Mouse (Mus musculus) heart, postnatal 0 days (tissue): ENCODE results near the gene Scgb1b27. TPM values are rescaled to one million over a fixed set of nuclear protein-coding genes. Genes with fewer than 3 reads are reported as not detected.
"Not testable (repeated sequence)": the region's sequence is repeated elsewhere in the genome, so short reads cannot be mapped to it uniquely, and the experiment has no call there.

Source experiments
- ATAC-seq: fragments of 200-750 bp; cut with Nextera tagmentation; 2 replicates; pipeline ENCODE4 v1.8.0; 2017; ENCODE audit warnings: low read depth, moderate number of reproducible peaks, moderate library complexity; ENCODE audit not compliant: insufficient read depth
- DNase-seq: peaks from one replicate; pipeline ENCODE4 v3.0.0-alpha.2; 2016; ENCODE audit warnings: low spot score
- H3K27ac ChIP-seq: fragments of 300-500 bp; sonication (generic); 2 replicates; pipeline ENCODE4 v1.5.1; 2014; ENCODE audit warnings: low read depth, mild to moderate bottlenecking
- H3K27me3 ChIP-seq: fragments of 300-500 bp; sonication (generic); 2 replicates; pipeline ENCODE4 v1.6.1; 2014; ENCODE audit warnings: low read length, mixed read lengths; ENCODE audit not compliant: control insufficient read depth, insufficient read depth
- H3K36me3 ChIP-seq: fragments of 300-500 bp; sonication (generic); replicated peaks from 2 replicates; pipeline ENCODE4 v1.6.1; 2014; ENCODE audit warnings: low read length, mixed read lengths; ENCODE audit not compliant: control insufficient read depth, insufficient read depth
- H3K4me1 ChIP-seq: fragments of 300-500 bp; sonication (generic); 2 replicates; pipeline ENCODE4 v1.6.1; 2014; ENCODE audit warnings: antibody characterized with exemption; ENCODE audit not compliant: control insufficient read depth, insufficient read depth
- H3K4me2 ChIP-seq: fragments of 300-500 bp; sonication (generic); 2 replicates; pipeline ENCODE4 v1.6.1; 2014; ENCODE audit warnings: low read depth, mild to moderate bottlenecking, low read length, moderate library complexity
- H3K4me3 ChIP-seq: fragments of 300-500 bp; sonication (generic); 2 replicates; pipeline ENCODE4 v1.5.1; 2014; ENCODE audit warnings: low read depth, low read length
- H3K9ac ChIP-seq: fragments of 300-500 bp; sonication (generic); replicated peaks from 2 replicates; pipeline ENCODE4 v1.6.1; 2014; ENCODE audit warnings: low read depth, low read length, mixed read lengths
- H3K9me3 ChIP-seq: fragments of 300-500 bp; sonication (generic); replicated peaks from 2 replicates; pipeline ENCODE4 v1.6.1; 2016; ENCODE audit warnings: low read length; ENCODE audit not compliant: control insufficient read depth
- WGBS: fragments of 180-500 bp; shearing (Covaris S2); extraction: QIAGEN DNeasy Blood & Tissue Kit; methylation state at CpG from one replicate; pipeline ENCODE4 v1.1.7; 2014; 5-methylcytosine and 5-hydroxymethylcytosine counted together
- polyA plus RNA-seq: library from polyadenylated mRNA; unstranded; fragments of >200 nt; fragmentation: Nextera tagmentation; extraction: Ambion mirVana; gene quantifications from 2 replicates; pipeline ENCODE4 v1.2.1, GENCODE M21; 2015
- total RNA-seq: library from RNA; depleted of rRNA; stranded (reverse); fragments of >200 nt; gene quantifications from 2 replicates; pipeline ENCODE4 v1.2.3, GENCODE M21; 2014; ENCODE audit warnings: low replicate concordance; rRNA removed

The Scgb1b27 gene
- total and polyA plus RNA-seq, 2 experiments from 2014 or later, result not detected

- H3K9me3 ChIP-seq, DNase-seq, ATAC-seq, H3K27me3 ChIP-seq, H3K4me1 ChIP-seq, H3K4me2 ChIP-seq, H3K27ac ChIP-seq, H3K4me3 ChIP-seq, H3K36me3 ChIP-seq, H3K9ac ChIP-seq: not testable (repeated sequence)
- WGBS, result 67% methylated on average over 5 of the region's 5 CpGs
Measured at GRCm38 (mm10) chr7:34068132-34068531, 46.8 kb downstream of the Scgb1b27 start.

Other genes starting within 250 kb of the Scgb1b27 start
- not detected in 2 replicates for gene Scgb2b26, start 76.4 kb upstream of the Scgb1b27 start, total RNA-seq
- not detected in 2 replicates for gene Scgb2b26, start 76.4 kb upstream of the Scgb1b27 start, polyA plus RNA-seq
- gene Scgb2b27, start 7.5 kb upstream of the Scgb1b27 start, total RNA-seq, result not detected in 2 replicates
- not detected in 2 replicates for gene Scgb2b27, start 7.5 kb upstream of the Scgb1b27 start, polyA plus RNA-seq
- gene Scgb1b30, start 73.9 kb downstream of the Scgb1b27 start, total RNA-seq, result not detected in 2 replicates
- not detected in 2 replicates for gene Scgb1b30, start 73.9 kb downstream of the Scgb1b27 start, polyA plus RNA-seq
- gene Wtip, start 111.8 kb downstream of the Scgb1b27 start, total RNA-seq, result 39.3 and 55.5 TPM in 2 replicates
- gene Wtip, start 111.8 kb downstream of the Scgb1b27 start, polyA plus RNA-seq, result 1.9 and 2.2 TPM in 2 replicates
- 54.8 and 57.3 TPM in 2 replicates for gene Uba2, start 148.1 kb downstream of the Scgb1b27 start, total RNA-seq
- gene Uba2, start 148.1 kb downstream of the Scgb1b27 start, polyA plus RNA-seq, result 55.7 and 59.3 TPM in 2 replicates
- gene Pdcd2l, start 175.2 kb downstream of the Scgb1b27 start, total RNA-seq, result 32.5 and 41.9 TPM in 2 replicates
- gene Pdcd2l, start 175.2 kb downstream of the Scgb1b27 start, polyA plus RNA-seq, result 41.7 and 44.0 TPM in 2 replicates
- 645 and 692 TPM in 2 replicates for gene Gpi1, start 208.9 kb downstream of the Scgb1b27 start, total RNA-seq
- 587 and 618 TPM in 2 replicates for gene Gpi1, start 208.9 kb downstream of the Scgb1b27 start, polyA plus RNA-seq
- gene Gm6096, start 229.6 kb downstream of the Scgb1b27 start, total RNA-seq, result not detected in 2 replicates
- gene Gm6096, start 229.6 kb downstream of the Scgb1b27 start, polyA plus RNA-seq, result 0.32 TPM in 1 of 2 replicates, not detected in the other